Mouse (Mus musculus) heart, postnatal 0 days (tissue): ENCODE data around the gene Rbm28.
"Not testable (repeated sequence)": the region's sequence is repeated elsewhere in the genome, so short reads cannot be mapped to it uniquely, and the experiment has no call there.

Experiments used
- CTCF ChIP-seq: IDR thresholded peaks from 2 replicates; pipeline ENCODE4 v1.5.1; 2016; ENCODE audit warnings: antibody characterized with exemption, control low read depth, low read depth
- EP300 ChIP-seq: IDR thresholded peaks from 2 replicates; pipeline ENCODE4 v1.6.1; 2016; ENCODE audit warnings: antibody characterized with exemption, low read depth

DNA sequence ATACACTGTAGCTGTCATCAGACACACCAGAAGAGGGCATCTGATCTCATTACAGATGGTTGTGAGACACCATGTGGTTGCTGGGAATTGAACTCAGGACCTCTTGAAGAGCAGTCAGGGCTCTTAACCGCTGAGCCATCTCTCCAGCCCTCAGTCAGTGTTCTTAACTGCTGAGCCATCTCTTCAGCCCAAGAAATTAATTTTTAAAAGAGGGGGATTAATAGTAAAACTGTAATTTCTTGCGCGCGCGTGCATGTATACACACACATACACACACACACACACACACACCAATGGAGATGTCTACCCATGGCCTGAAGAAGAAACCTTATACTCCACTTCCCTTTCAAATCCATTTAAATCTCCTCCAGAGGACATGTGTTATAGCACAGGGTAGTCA, 3.5 kb downstream of the Rbm28 start:
- not testable (repeated sequence) for TF ChIP-seq CTCF, EP300
